15 mouse cellular contexts compared by ENCODE assay signal in the genomic region with DNA sequence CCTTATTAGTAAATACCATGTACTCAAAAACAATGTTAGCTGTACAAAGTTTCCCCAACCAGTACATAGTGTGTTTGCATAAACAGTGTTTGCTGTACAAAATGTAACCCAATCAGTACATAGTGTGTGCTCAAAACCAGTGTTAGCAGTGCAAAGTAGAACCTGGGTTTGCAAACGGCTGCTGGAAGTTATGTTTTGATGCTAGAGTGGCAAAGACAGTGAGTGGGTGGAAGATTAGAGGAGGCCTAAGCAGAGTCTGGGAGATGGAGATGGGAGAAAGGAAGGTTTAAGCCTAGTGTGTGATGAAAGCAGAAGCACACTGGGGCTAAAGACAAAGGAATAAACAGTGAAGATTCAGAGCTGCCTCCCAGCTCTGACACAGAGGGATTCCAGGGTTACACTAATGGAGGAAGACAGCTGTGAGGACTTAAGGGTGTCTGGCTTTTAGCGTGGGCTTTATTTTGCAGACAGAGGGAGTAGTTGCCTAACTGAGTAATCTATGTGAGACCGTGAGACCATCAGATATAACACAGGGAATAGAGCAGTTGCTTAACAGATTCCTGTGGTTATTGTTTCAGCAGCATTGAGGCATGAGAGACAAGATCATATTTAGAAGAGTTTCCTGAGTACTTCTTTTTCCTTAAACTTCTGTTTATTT.
DNase-seq lines count a peak whose midpoint lies in the region; ATAC-seq lines count a peak whose summit lies in the region.
"Had no signal": no experiment of that assay in that cellular context is flagged by ENCODE, and none has a peak within 500 bp of the region (broad histone marks: within the 10 kb centered on the region; RNA-seq: fewer than 3 reads in every experiment).

No protein-coding gene starts in this region.

- no peak overlapping the region for H3K4me2 ChIP-seq in hindbrain, embryonic 15.5 days
- H3K4me2 ChIP-seq in hindbrain, embryonic 12.5 days (replicated peaks), result no peak overlapping the region
- H3K4me2 ChIP-seq in midbrain, embryonic 13.5 days (replicated peaks), result no peak overlapping the region

- H3K9ac ChIP-seq in hindbrain, embryonic 15.5 days, result no peak overlapping the region
- H3K9ac ChIP-seq in hindbrain, embryonic 12.5 days, result no peak overlapping the region
- H3K9ac ChIP-seq in midbrain, embryonic 13.5 days (replicated peaks), result no peak overlapping the region

- no peaks in the 10 kb centered on the region for H3K4me1 ChIP-seq in hindbrain, embryonic 15.5 days (replicated peaks)
- H3K4me1 ChIP-seq in hindbrain, embryonic 12.5 days, result no peaks in the 10 kb centered on the region
- no peaks in the 10 kb centered on the region for H3K4me1 ChIP-seq in midbrain, embryonic 13.5 days (replicated peaks)
- H3K4me1 ChIP-seq in forebrain, embryonic 10.5 days, result 0 out of 2 replicates have a peak, but pooled peaks cover 3% of the 10 kb centered on the region
- H3K4me1 ChIP-seq: megakaryocyte, embryonic 14.5 days had no signal

- H3K36me3 ChIP-seq in hindbrain, embryonic 15.5 days, result no peaks in the 10 kb centered on the region
- no peaks in the 10 kb centered on the region for H3K36me3 ChIP-seq in hindbrain, embryonic 12.5 days
- no peaks in the 10 kb centered on the region for H3K36me3 ChIP-seq in midbrain, embryonic 13.5 days
- no peaks in the 10 kb centered on the region for H3K36me3 ChIP-seq in forebrain, embryonic 10.5 days (replicated peaks)

- 0 out of 2 replicates have a peak, but pooled peaks have one; percentile 38 for ATAC-seq in hindbrain, embryonic 15.5 days (ENCODE audit: low FRiP score, low read depth)
- ATAC-seq in hindbrain, embryonic 12.5 days (ENCODE audit: low FRiP score), result no peak
- ATAC-seq in common myeloid progenitor, adult 5-6 weeks (replicated peaks; ENCODE audit: low read depth, poor library complexity, severe bottlenecking), result peak; percentile 47; the same call in 1 of the 2 replicates
- peak; percentile 68 for ATAC-seq in midbrain, embryonic 13.5 days

- no peaks in the 10 kb centered on the region for H3K9me3 ChIP-seq in hindbrain, embryonic 15.5 days
- no peaks in the 10 kb centered on the region for H3K9me3 ChIP-seq in hindbrain, embryonic 12.5 days (replicated peaks)
- H3K9me3 ChIP-seq in midbrain, embryonic 13.5 days, result no peaks in the 10 kb centered on the region
- H3K9me3 ChIP-seq in forebrain, embryonic 10.5 days, result no peaks in the 10 kb centered on the region
- H3K9me3 ChIP-seq: megakaryocyte, embryonic 14.5 days had no signal

- 50% methylated on average over 3 of the region's 3 CpGs for WGBS in hindbrain, embryonic 15.5 days
- WGBS in hindbrain, embryonic 12.5 days, result 54% methylated on average over 3 of the region's 3 CpGs
- 21% methylated on average over 3 of the region's 3 CpGs for WGBS in midbrain, embryonic 13.5 days
- 45% methylated on average over 3 of the region's 3 CpGs for WGBS in forebrain, embryonic 10.5 days

- no peak overlapping the region for H3K27ac ChIP-seq in hindbrain, embryonic 15.5 days (replicated peaks)
- H3K27ac ChIP-seq in hindbrain, embryonic 12.5 days, result no peak overlapping the region
- H3K27ac ChIP-seq in midbrain, embryonic 13.5 days, result no peak overlapping the region
- H3K27ac ChIP-seq in forebrain, embryonic 10.5 days, result no peak overlapping the region

- no peaks in the 10 kb centered on the region for H3K27me3 ChIP-seq in hindbrain, embryonic 15.5 days
- no peaks in the 10 kb centered on the region for H3K27me3 ChIP-seq in hindbrain, embryonic 12.5 days
- no peaks in the 10 kb centered on the region for H3K27me3 ChIP-seq in midbrain, embryonic 13.5 days
- no peaks in the 10 kb centered on the region for H3K27me3 ChIP-seq in forebrain, embryonic 10.5 days (ENCODE audit: poor library complexity, severe bottlenecking)
- H3K27me3 ChIP-seq: CH12.LX; megakaryocyte, embryonic 14.5 days had no signal

- no peak overlapping the region for H3K4me3 ChIP-seq in hindbrain, embryonic 15.5 days
- no peak overlapping the region for H3K4me3 ChIP-seq in hindbrain, embryonic 12.5 days
- H3K4me3 ChIP-seq in midbrain, embryonic 13.5 days (replicated peaks), result no peak overlapping the region
- no peak overlapping the region for H3K4me3 ChIP-seq in forebrain, embryonic 10.5 days
- H3K4me3 ChIP-seq: megakaryocyte, embryonic 14.5 days had no signal

- peak; percentile 5 for DNase-seq in 3T3-L1 (ENCODE audit: low read depth, low spot score)
- no peak for DNase-seq in ovary, adult 18-20 months (ENCODE audit: low spot score)
- no peak for DNase-seq in adrenal gland, adult 8-10 months
- DNase-seq in forebrain, embryonic 10.5 days (ENCODE audit: extremely low spot score, low spot score), result no peak
- DNase-seq: cerebellum, postnatal 36 days; gastrocnemius, postnatal 36 days; heart, postnatal 10 days; kidney, adult 9 months; thymus, postnatal 4 days had no signal
